Mouse (Mus musculus): ENCODE measurements at regions not wholly inside any gene's neighbourhood (a gene's known extent, or its start where the extent isn't known, plus 50 kb on each side); places are given as distances from the start of the nearest gene placed in this dataset.

DNA sequence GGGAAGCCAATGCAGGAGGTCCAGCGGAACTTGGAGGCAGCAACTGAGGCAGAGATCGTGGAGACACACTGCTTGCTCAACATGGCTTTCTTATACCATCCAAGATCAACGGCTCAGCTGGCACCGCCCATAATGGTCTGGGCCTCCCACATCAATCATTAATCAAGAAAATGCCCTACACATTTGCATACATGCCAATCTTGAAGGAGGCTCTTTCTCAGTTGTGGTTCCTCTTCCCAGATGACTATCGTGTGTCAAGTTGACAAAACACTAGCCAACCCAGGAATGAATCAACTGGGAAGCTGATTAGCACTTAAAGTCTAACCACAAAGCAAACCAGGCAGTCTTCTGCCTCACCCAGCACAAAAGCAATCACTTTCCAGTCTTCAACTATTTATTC, 121.1 kb downstream of the Tmco5 start:
- no peak for TF ChIP-seq CTCF (IDR thresholded peaks at IDR 0.05; ENCODE audit: low read depth)
- TF ChIP-seq EP300 (IDR thresholded peaks at IDR 0.05; ENCODE audit: low read depth) = no peak
